ENCODE assay signal across 12 mouse cellular contexts in genomic region chr3:63187836-63188440, GRCm38 (mm10). TPM values are rescaled to one million over a fixed set of nuclear protein-coding genes. Genes with fewer than 3 reads are reported as not detected.
"Had no signal": no experiment of that assay in that cellular context is flagged by ENCODE, and none has a peak within 500 bp of the region (broad histone marks: within the 10 kb centered on the region; RNA-seq: fewer than 3 reads in every experiment).

No protein-coding gene starts in this region.

- H3K9ac ChIP-seq: liver, embryonic 12.5 days; lung, embryonic 14.5 days; midbrain, embryonic 13.5 days; stomach, embryonic 15.5 days had no signal

- H3K36me3 ChIP-seq: limb, embryonic 10.5 days; liver, embryonic 12.5 days; midbrain, embryonic 13.5 days; stomach, embryonic 15.5 days had no signal

- H3K4me2 ChIP-seq: liver, embryonic 12.5 days; lung, embryonic 14.5 days; midbrain, embryonic 13.5 days; stomach, embryonic 15.5 days had no signal

- H3K4me1 ChIP-seq: liver, embryonic 12.5 days; midbrain, embryonic 13.5 days; stomach, embryonic 15.5 days had no signal

- H3K9me3 ChIP-seq: limb, embryonic 10.5 days; liver, embryonic 12.5 days; midbrain, embryonic 13.5 days; stomach, embryonic 15.5 days had no signal

- DNase-seq: kidney, adult 18-20 months; kidney, postnatal 10 days; lung, embryonic 14.5 days; lung, postnatal 10 days; right cerebral cortex, postnatal 14 days; thymus, postnatal 36 days had no signal

- H3K27ac ChIP-seq: left cerebral cortex, adult 2 months; limb, embryonic 10.5 days; liver, embryonic 12.5 days; macrophage; midbrain, embryonic 13.5 days; stomach, embryonic 15.5 days had no signal

- ATAC-seq: liver, embryonic 12.5 days; midbrain, embryonic 13.5 days had no signal

- H3K4me3 ChIP-seq: left cerebral cortex, adult 2 months; limb, embryonic 10.5 days; liver, embryonic 12.5 days; midbrain, embryonic 13.5 days; stomach, embryonic 15.5 days had no signal

- H3K27me3 ChIP-seq: liver, embryonic 12.5 days; midbrain, embryonic 13.5 days; stomach, embryonic 15.5 days had no signal

RNA-seq across cellular contexts. Expression of gene Mme, which starts 53.4 kb away (rescaled TPM):
- polyA plus RNA-seq: macrophage had no signal
